Mouse (Mus musculus): ENCODE data around the gene Sox30. TPM values are rescaled to one million over a fixed set of nuclear protein-coding genes. Genes with fewer than 3 reads are reported as not detected.

The Sox30 gene
- polyA plus RNA-seq, 1 experiment: not detected

- Histone ChIP-seq H3K4me1 (ENCODE audit: control insufficient read depth, insufficient read depth, low read length) (no peaks in the 10 kb centered on the region), H3K4me3 (ENCODE audit: insufficient read depth, low read length) (no peak overlapping the region)
These were observed 74.2 kb downstream of the Sox30 start for GRCm38 (mm10) chr11:46054311-46054710.

GRCm38 (mm10) chr11:46054911-46055895, 75.1 kb downstream of the Sox30 start:
- TF ChIP-seq POLR2A (IDR thresholded peaks at IDR 0.05; ENCODE audit: borderline replicate concordance, low read depth, low read length) (no peak), CTCF (IDR thresholded peaks at IDR 0.05; ENCODE audit: low read depth, low read length) (no peak)
- no peak overlapping the region for H3K27ac ChIP-seq (ENCODE audit: insufficient read depth, low read depth, low read length)
- no peaks in the 10 kb centered on the region for H3K4me1 ChIP-seq (ENCODE audit: control insufficient read depth, insufficient read depth, low read length)
- H3K4me3 ChIP-seq (ENCODE audit: insufficient read depth, low read length): peak overlapping the region; percentile 44; the same call in 1 of the 2 replicates

More at GRCm38 (mm10) chr11:46054311-46054710, 74.2 kb downstream of the Sox30 start:
- TF ChIP-seq POLR2A (IDR thresholded peaks at IDR 0.05; ENCODE audit: borderline replicate concordance, low read depth, low read length): no peak
- no peak for TF ChIP-seq CTCF (IDR thresholded peaks at IDR 0.05; ENCODE audit: low read depth, low read length)
- no peak overlapping the region for H3K27ac ChIP-seq (ENCODE audit: insufficient read depth, low read depth, low read length)

- TF ChIP-seq CTCF (IDR thresholded peaks at IDR 0.05; ENCODE audit: low read depth, low read length) (no peak), POLR2A (IDR thresholded peaks at IDR 0.05; ENCODE audit: borderline replicate concordance, low read depth, low read length) (no peak)
- H3K27ac ChIP-seq (ENCODE audit: insufficient read depth, low read depth, low read length): no peak within 1 kb of the TSS
These were observed 76.0 kb downstream of the Sox30 start, which contains the start of gene Adam19 for GRCm38 (mm10) chr11:46055896-46056769. Gene Adam19, plus strand, starts transcription at chr11:46055992.

GRCm38 (mm10) chr11:46056770-46057411, 76.8 kb downstream of the Sox30 start:
- TF ChIP-seq CTCF (IDR thresholded peaks at IDR 0.05; ENCODE audit: low read depth, low read length) (no peak), POLR2A (IDR thresholded peaks at IDR 0.05; ENCODE audit: borderline replicate concordance, low read depth, low read length) (no peak)
- H3K4me3 ChIP-seq (ENCODE audit: insufficient read depth, low read length): peak overlapping the region; percentile 44
- H3K27ac ChIP-seq (ENCODE audit: insufficient read depth, low read depth, low read length): no peak overlapping the region
- H3K4me1 ChIP-seq (ENCODE audit: control insufficient read depth, insufficient read depth, low read length): peaks cover 5% of the 10 kb centered on the region

More at GRCm38 (mm10) chr11:46055896-46056769, 76.0 kb downstream of the Sox30 start, which contains the start of gene Adam19:
- H3K4me1 ChIP-seq (ENCODE audit: control insufficient read depth, insufficient read depth, low read length): peaks cover 2% of the 10 kb centered on the region
- peak within 1 kb of the TSS; percentile 44 for H3K4me3 ChIP-seq (ENCODE audit: insufficient read depth, low read length)

GRCm38 (mm10) chr11:46058011-46058410, 77.9 kb downstream of the Sox30 start:
- no peak overlapping the region for H3K27ac ChIP-seq (ENCODE audit: insufficient read depth, low read depth, low read length)
- H3K4me1 ChIP-seq (ENCODE audit: control insufficient read depth, insufficient read depth, low read length): peaks cover 13% of the 10 kb centered on the region
- no peak for TF ChIP-seq POLR2A (IDR thresholded peaks at IDR 0.05; ENCODE audit: borderline replicate concordance, low read depth, low read length)
- TF ChIP-seq CTCF (IDR thresholded peaks at IDR 0.05; ENCODE audit: low read depth, low read length): no peak
- no peak overlapping the region for H3K4me3 ChIP-seq (ENCODE audit: insufficient read depth, low read length)

GRCm38 (mm10) chr11:46058916-46059315, 78.8 kb downstream of the Sox30 start:
- no peak overlapping the region for H3K4me3 ChIP-seq (ENCODE audit: insufficient read depth, low read length)
- peaks cover 17% of the 10 kb centered on the region for H3K4me1 ChIP-seq (ENCODE audit: control insufficient read depth, insufficient read depth, low read length)
- TF ChIP-seq CTCF (IDR thresholded peaks at IDR 0.05; ENCODE audit: low read depth, low read length) (no peak), POLR2A (IDR thresholded peaks at IDR 0.05; ENCODE audit: borderline replicate concordance, low read depth, low read length) (no peak)
- H3K27ac ChIP-seq (ENCODE audit: insufficient read depth, low read depth, low read length): no peak overlapping the region

- Histone ChIP-seq H3K4me3 (ENCODE audit: insufficient read depth, low read length) (no peak overlapping the region), H3K27ac (ENCODE audit: insufficient read depth, low read depth, low read length) (no peak overlapping the region), H3K4me1 (ENCODE audit: control insufficient read depth, insufficient read depth, low read length) (peaks cover 17% of the 10 kb centered on the region)
- TF ChIP-seq CTCF (IDR thresholded peaks at IDR 0.05; ENCODE audit: low read depth, low read length) (no peak), POLR2A (IDR thresholded peaks at IDR 0.05; ENCODE audit: borderline replicate concordance, low read depth, low read length) (no peak)
These were observed 80.0 kb downstream of the Sox30 start for GRCm38 (mm10) chr11:46059887-46060650.

GRCm38 (mm10) chr11:46060651-46061020, 80.5 kb downstream of the Sox30 start:
- no peak for TF ChIP-seq CTCF (IDR thresholded peaks at IDR 0.05; ENCODE audit: low read depth, low read length)
- no peak for TF ChIP-seq POLR2A (IDR thresholded peaks at IDR 0.05; ENCODE audit: borderline replicate concordance, low read depth, low read length)
- Histone ChIP-seq H3K27ac (ENCODE audit: insufficient read depth, low read depth, low read length) (no peak overlapping the region), H3K4me3 (ENCODE audit: insufficient read depth, low read length) (no peak overlapping the region), H3K4me1 (ENCODE audit: control insufficient read depth, insufficient read depth, low read length) (peaks cover 17% of the 10 kb centered on the region)

Measured in bone marrow macrophage, adult 2 months (primary cell).